9 mouse cellular contexts compared by ENCODE assay signal in genomic region chr6:54719686-54720310, GRCm38 (mm10). TPM values are rescaled to one million over a fixed set of nuclear protein-coding genes. Genes with fewer than 3 reads are reported as not detected.
DNase-seq lines count a peak whose midpoint lies in the region; ATAC-seq lines count a peak whose summit lies in the region.
"Had no signal": no experiment of that assay in that cellular context is flagged by ENCODE, and none has a peak within 500 bp of the region (broad histone marks: within the 10 kb centered on the region; RNA-seq: fewer than 3 reads in every experiment).

No protein-coding gene starts in this region.

- H3K4me3 ChIP-seq in hindbrain, embryonic 13.5 days = no peak overlapping the region
- H3K4me3 ChIP-seq in midbrain, embryonic 15.5 days = no peak overlapping the region
- H3K4me3 ChIP-seq: erythroblast, embryonic 14.5 days had no signal

- no peaks in the 10 kb centered on the region for H3K9me3 ChIP-seq in hindbrain, embryonic 13.5 days
- H3K9me3 ChIP-seq in midbrain, embryonic 15.5 days = no peaks in the 10 kb centered on the region

- 37% methylated on average over 12 of the region's 14 CpGs for WGBS in hindbrain, embryonic 13.5 days
- WGBS in midbrain, embryonic 15.5 days = 30% methylated on average over 14 of the region's 14 CpGs

- no peak overlapping the region for H3K4me2 ChIP-seq in hindbrain, embryonic 13.5 days
- no peak overlapping the region for H3K4me2 ChIP-seq in midbrain, embryonic 15.5 days

- no peak overlapping the region for H3K9ac ChIP-seq in hindbrain, embryonic 13.5 days
- no peak overlapping the region for H3K9ac ChIP-seq in midbrain, embryonic 15.5 days

- peak; percentile 68 for DNase-seq in layer of hippocampus, adult 11-12 months (ENCODE audit: low spot score)
- no peak for DNase-seq in layer of hippocampus, adult 9-10 months (ENCODE audit: low spot score)
- DNase-seq in cerebellum, adult 18-20 months = peak; percentile 38 to 43
- no peak for DNase-seq in kidney, postnatal 10 days
- DNase-seq in embryo, embryonic 9.5 days (ENCODE audit: extremely low spot score) = no peak
- no peak for DNase-seq in kidney, adult 8-10 months

- ATAC-seq in hindbrain, embryonic 13.5 days (ENCODE audit: low FRiP score) = 0 out of 2 replicates have a peak, but pooled peaks have one; percentile 5
- ATAC-seq in midbrain, embryonic 15.5 days (replicated peaks) = 0 out of 2 replicates have a peak, but pooled peaks have one; percentile 27

- H3K4me1 ChIP-seq in hindbrain, embryonic 13.5 days (replicated peaks) = peaks cover 17% of the 10 kb centered on the region
- peaks cover 5% of the 10 kb centered on the region for H3K4me1 ChIP-seq in midbrain, embryonic 15.5 days

- no peak overlapping the region for H3K27ac ChIP-seq in hindbrain, embryonic 13.5 days
- no peak overlapping the region for H3K27ac ChIP-seq in midbrain, embryonic 15.5 days

- H3K27me3 ChIP-seq in hindbrain, embryonic 13.5 days = peaks cover 10% of the 10 kb centered on the region; the same call in 1 of the 2 replicates
- no peaks in the 10 kb centered on the region for H3K27me3 ChIP-seq in midbrain, embryonic 15.5 days (replicated peaks)

- no peaks in the 10 kb centered on the region for H3K36me3 ChIP-seq in hindbrain, embryonic 13.5 days
- no peaks in the 10 kb centered on the region for H3K36me3 ChIP-seq in midbrain, embryonic 15.5 days (replicated peaks)

RNA-seq across cellular contexts. Expression of gene Mturn, which starts 38.4 kb away (rescaled TPM):
- 71.0 and 75.9 TPM in 2 replicates for polyA plus RNA-seq in hindbrain, embryonic 13.5 days (2015; fragmentation: Nextera tagmentation; extraction: Ambion mirVana)
- polyA plus RNA-seq in midbrain, embryonic 15.5 days (2015; fragmentation: Nextera tagmentation; extraction: Ambion mirVana) = 103 TPM in 2 replicates

Comparison
In these comparisons a context has a peak if more than half of its experiments do, and no peak if none do; other contexts are left out.
1. DNase-seq: peak in layer of hippocampus, adult 11-12 months (single experiment) and cerebellum, adult 18-20 months (2 of 2); none in layer of hippocampus, adult 9-10 months (single experiment), kidney, postnatal 10 days (single experiment), embryo, embryonic 9.5 days (single experiment) and kidney, adult 8-10 months (0 of 2).